Mouse (Mus musculus) ES-Bruce4 (cell line): ENCODE data around the gene Stx11.

Experiments used
- CTCF ChIP-seq: IDR thresholded peaks from one replicate; pipeline ENCODE4 v1.8.1; 2011; ENCODE audit warnings: low read depth, low read length
- EP300 ChIP-seq: IDR thresholded peaks from 2 replicates; pipeline ENCODE4 v1.6.1; 2011; ENCODE audit warnings: low read depth, low read length; ENCODE audit not compliant: insufficient read depth

GRCm38 (mm10) chr10:12921551-12922040, 42.5 kb downstream of the Stx11 start:
- TF ChIP-seq CTCF (no peak), EP300 (no peak)
